Mouse (Mus musculus): ENCODE data around the gene Sirt2. TPM values are rescaled to one million over a fixed set of nuclear protein-coding genes. Genes with fewer than 3 reads are reported as not detected.

Gene Sirt2
- polyA plus RNA-seq, 2 experiments from 2014 or later: 82.3 to 103 TPM

GRCm38 (mm10) chr7:28817957-28818356 lies 51.4 kb downstream of the Sirt2 start:
- ATAC-seq: no peak

- no peak for ATAC-seq
These were observed 51.9 kb downstream of the Sirt2 start for GRCm38 (mm10) chr7:28818436-28818835.

DNA sequence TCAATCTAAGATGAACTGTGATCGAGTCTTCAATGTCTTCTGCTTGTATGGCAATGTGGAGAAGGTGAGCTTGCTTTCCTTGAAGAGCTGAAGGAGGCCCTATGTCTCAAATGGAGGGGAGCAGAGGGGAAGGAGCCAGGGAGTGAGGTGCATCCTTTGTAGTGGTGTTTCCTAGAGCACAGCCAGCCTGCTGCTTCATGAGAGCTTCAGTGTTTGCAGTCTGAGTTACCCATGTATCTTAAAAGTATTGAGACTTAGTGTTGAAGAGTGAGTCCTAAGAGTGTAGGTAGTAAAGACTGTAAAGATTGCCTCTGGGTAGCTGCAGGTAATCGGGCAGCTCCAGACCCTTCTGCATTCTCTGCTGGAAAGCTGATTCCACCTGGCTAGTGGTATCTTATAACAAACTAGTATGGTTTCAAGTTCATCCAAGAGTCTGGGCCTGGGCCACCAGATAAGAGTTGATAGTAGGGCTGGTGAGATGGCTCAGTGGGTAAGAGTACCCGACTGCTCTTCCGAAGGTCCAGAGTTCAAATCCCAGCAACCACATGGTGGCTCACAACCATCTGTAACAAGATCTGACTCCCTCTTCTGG lies 52.4 kb downstream of the Sirt2 start:
- ATAC-seq: no peak

GRCm38 (mm10) chr7:28819571-28819970 lies 53.0 kb downstream of the Sirt2 start:
- no peak for ATAC-seq

DNA sequence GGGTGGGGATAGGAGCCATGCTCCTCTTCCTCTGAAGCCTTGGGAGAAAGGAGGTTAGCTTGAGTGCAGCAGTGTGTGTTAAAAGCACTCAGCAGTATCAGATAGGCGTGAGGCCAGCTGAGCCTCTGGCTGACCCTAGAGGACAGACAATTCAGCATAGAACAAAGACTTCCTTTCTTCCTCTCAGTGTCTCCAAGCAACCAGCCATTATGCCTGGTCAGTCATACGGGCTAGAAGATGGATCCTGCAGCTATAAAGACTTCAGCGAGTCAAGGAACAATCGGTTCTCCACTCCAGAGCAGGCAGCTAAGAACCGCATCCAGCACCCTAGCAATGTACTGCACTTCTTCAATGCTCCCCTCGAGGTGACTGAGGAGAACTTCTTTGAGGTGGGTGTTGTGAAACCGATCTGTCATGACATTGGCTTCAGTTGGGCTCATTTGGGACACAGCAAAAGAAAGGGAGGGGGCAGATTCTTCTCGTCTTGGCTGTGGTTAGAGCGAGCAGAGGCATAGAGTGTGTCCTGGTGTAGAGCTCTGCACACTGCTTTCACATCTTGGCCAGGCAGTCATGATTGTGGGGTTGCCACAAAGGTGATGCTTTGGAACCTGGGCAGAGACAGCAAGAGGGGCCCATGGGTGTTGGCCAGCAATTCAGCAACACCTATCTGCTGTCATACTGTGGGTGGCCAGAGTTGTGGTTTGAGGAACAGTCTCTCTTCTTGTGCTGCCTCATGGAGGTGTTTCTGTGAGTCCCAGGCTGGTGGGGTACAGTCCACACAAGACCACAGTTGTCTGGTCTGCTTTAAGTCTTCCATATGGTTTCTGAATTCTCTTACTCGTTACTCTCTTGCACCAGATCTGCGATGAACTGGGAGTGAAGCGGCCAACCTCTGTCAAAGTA lies 54.1 kb downstream of the Sirt2 start:
- ATAC-seq: no peak

- ATAC-seq: peak; percentile 42
These were observed 54.8 kb downstream of the Sirt2 start for GRCm38 (mm10) chr7:28821261-28821831.

DNA sequence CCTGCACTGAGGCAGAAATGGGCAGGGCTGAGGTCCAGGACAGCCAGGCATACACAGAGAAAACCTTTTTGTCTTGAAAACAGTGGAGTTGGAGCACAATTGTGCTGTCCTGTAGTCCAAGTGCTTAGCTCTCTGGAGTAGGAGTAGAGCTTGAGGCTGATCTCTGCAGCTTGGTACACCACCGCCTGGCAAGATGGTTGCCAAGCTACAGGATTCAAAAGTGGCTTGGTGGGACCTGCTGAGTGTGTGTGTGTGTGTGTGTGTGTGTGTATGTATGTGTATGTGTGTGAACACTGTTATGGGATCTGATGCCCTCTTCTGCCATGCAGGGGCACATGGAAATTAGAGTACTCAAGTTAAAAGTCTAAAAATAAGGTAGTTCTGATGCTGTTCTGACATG lies 56.0 kb downstream of the Sirt2 start:
- no peak for ATAC-seq

DNA sequence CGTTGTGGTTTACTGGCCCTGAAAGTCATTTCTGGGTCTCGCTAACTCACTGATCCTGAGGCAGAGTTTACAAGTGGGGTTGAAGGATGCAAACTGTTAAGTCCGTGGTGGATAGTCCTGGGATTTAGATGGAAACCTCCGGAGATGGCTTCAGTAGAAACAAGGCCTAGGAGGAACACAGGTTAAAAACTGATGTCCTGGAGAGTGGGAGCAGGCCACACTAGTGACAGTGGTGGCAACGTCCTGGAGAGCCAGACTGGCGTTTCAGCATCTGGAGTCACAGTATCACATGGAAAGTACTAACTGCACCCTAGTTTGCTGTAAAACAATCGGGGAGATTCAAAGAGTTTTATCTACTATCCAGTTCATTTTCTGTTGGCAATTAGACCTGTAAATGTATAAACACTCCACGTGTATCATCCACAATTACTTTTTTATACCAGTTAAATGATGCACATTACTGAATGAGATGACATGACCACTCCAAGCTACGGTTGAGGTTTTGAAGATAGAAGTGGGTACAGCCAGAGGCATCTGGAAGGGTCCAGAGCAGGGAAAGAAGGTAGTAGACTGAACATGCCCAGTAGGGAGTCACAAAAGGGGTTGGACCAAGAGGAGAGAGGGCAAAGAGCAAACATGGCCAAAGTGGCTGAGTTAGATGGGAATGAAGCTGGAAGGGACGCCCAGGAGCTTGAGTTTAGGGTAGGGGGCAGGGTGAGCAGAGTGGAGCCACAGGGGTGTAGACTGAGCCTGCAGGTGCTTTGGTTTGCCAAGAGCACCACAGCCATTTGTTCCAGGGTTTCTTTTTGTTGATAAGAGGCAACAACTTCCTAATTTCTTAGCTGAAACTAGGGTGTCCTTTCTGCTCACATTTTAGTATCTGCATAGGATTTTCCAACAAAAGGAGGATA lies 56.7 kb downstream of the Sirt2 start:
- ATAC-seq: no peak

DNA sequence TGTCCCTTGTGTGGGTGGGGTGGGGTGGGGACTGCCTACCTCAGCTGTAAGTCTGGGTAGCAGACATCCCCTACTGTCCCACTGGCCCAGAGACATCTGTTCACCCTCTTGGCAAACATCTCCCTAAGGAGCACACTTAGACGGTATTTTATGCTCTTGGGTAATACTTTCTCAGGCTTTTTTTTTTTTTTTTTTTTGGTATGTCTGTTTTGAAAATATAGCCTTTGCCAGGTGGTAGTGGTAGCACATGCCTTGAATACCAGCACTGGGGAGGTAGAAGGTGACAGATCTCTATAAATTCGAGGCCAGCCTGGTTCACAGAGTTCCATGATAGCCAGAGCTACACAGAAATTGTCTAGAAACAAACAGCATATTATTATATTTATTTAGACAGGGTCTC lies 57.4 kb downstream of the Sirt2 start:
- ATAC-seq: no peak

- ATAC-seq: peak; percentile 73
These were observed 58.6 kb downstream of the Sirt2 start, which contains the start of gene Ech1 for GRCm38 (mm10) chr7:28824941-28825685. Ech1 (plus strand) TSS chr7:28825217.

DNA sequence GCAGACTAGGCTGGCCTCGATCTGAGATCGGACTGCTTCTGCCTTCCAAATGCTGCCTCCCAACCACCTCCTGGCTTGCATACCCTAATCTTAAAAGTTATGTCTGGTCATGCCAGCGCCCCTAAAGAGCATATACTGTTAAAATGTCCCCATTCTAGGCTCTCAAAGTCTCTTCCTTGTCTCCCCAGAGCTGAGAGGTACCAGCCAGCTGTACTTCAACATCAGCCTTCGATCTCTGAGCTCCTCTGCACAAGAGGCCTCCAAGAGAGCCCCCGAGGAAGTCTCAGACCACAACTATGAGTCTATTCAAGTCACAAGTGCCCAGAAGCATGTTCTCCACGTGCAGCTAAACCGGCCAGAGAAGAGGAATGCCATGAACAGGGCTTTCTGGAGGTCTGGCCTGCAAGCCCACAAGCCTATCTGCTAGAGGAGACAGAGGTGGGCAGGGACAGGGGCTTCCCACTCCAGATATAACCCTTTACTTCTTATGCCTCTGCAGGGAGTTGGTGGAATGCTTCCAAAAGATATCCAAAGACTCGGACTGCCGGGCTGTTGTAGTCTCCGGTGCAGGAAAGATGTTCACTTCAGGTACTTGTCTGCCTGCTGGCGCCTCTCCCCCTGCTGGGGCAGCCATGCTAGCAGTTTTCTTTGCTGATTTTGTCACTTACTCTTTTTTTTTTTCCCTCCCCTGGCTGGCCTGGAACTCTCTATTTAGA lies 59.3 kb downstream of the Sirt2 start:
- ATAC-seq: peak; percentile 16

DNA sequence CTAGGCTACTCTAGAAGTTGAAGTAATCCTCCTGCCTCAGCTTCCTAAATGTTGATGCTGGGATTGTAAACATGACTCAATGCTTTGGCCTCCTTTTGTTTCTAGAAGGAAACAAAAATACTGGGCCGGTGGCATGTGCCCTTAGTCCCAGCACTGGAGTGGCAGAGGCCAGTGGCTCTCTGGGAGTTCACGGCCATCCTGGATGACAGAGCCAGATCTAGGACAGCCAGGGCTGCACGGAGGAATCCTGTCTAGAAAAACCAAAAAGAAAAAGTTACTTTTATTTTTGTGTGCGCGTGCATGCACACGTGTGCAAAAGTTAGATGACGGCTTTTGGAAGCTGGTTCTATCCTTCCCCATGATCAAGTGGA lies 59.9 kb downstream of the Sirt2 start:
- ATAC-seq: no peak

DNA sequence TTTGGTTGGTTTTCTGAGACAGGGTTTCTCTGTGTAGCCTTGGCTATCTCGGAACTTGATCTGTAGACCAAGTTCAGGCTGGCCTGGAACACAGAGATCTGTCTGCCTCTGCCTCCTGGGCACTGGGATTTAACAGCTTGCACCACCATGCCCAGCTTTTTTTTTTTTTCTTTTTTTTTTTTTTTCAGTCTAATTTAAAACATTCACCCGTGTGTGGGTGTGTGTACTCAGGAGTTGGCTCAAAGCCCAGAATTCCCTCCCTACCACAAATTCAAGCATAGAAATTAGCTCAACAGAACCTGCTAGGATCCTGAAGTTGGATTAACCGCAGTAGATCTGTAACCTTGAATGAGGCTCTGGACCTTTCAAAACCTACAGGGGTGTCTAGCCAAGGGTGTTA lies 60.8 kb downstream of the Sirt2 start:
- no peak for ATAC-seq

DNA sequence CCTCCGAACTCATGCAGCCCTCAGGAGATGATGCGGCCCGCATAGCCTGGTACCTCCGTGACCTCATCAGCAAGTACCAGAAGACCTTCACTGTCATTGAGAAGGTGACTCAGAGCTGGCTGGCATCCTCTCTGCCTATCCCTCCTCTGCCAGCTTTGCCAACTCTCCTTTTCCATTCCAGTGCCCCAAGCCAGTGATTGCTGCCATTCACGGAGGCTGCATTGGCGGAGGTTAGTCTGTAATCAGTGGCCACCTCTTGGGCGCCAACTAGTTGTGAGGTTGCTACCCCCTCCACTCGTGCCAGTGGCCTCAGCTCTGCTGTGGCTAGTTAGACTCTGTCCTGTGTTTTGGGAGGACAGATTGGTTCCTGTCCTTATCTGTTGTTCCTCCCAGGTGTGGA lies 63.3 kb downstream of the Sirt2 start:
- no peak for ATAC-seq

- ATAC-seq: no peak
These were observed 64.4 kb downstream of the Sirt2 start for GRCm38 (mm10) chr7:28830981-28831380.

DNA sequence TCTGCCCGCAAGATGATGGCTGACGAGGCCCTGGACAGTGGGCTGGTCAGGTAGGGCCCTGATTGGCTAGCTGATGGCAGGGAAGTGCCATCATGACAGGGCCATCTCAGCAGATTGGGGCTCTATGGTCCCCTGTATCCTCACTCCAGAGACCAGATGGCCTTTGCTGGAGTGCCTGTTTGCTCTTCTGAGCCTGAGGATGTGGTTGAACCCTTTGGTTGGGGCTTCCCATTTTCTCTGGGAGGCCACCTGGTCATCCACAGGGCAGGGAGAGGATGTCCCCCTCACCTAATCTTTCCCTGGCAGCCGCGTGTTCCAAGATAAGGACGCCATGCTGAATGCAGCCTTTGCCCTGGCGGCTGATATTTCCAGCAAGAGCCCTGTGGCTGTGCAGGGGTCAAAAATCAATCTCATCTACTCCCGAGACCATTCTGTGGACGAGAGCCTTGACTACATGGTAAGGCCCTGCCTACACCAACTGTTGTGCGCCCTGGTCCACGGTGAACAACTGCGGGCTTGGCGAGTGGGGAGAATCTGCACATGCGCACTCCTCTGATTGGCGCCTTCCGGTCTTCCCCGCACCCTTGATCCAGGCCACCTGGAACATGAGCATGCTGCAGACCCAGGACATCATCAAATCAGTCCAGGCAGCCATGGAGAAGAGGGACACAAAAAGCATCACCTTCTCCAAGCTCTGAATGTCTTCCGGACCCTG lies 65.0 kb downstream of the Sirt2 start:
- no peak for ATAC-seq

- ATAC-seq: no peak
These were observed 65.6 kb downstream of the Sirt2 start for GRCm38 (mm10) chr7:28832137-28832536.

GRCm38 (mm10) chr7:28833723-28834347 lies 67.3 kb downstream of the Sirt2 start, which contains the start of gene Lgals4:
Lgals4 (plus strand) TSS chr7:28833854.
- ATAC-seq: no peak

- ATAC-seq: no peak
These were observed 70.4 kb downstream of the Sirt2 start for GRCm38 (mm10) chr7:28836936-28837335.
